Mouse (Mus musculus): ENCODE measurements around the gene Gtf3c4.

DNA sequence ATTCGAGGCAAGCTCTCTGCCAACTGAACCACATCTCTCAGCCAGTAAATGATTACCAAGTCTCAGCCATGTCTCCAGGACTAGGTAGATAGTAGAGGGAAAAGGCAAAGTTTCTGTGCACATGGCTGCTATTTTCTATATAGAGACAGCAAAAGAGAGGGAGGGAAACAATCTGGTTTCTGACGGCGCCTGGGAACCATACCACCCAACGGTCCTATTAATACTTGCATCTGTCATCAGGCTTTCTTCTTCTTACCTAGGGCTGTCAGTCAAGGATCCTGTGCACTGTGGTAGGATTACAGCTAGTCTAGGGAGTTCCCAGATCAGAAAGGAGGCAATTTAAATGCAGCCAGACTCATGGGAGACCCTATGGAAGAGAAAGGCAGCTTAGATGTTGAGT, 21.3 kb downstream of the Gtf3c4 start:
- no peak for TF ChIP-seq CTCF (IDR thresholded peaks at IDR 0.05)
- no peak for TF ChIP-seq EP300 (IDR thresholded peaks at IDR 0.05)
